Mouse (Mus musculus) embryonic facial prominence, embryonic 10.5 days (tissue): Measurements from ENCODE around the gene Rab12. TPM values are rescaled to one million over a fixed set of nuclear protein-coding genes. Genes with fewer than 3 reads are reported as not detected.
"Not testable (repeated sequence)": the region's sequence is repeated elsewhere in the genome, so short reads cannot be mapped to it uniquely, and the experiment has no call there.

Source experiments
- DNase-seq: peaks from one replicate; pipeline ENCODE4 v3.0.0-alpha.2; 2017; ENCODE audit warnings: low spot score
- H3K27ac ChIP-seq: fragments of 300-500 bp; sonication (generic); replicated peaks from 2 replicates; pipeline ENCODE4 v1.5.1; 2016; ENCODE audit warnings: mild to moderate bottlenecking
- H3K27me3 ChIP-seq: fragments of 300-500 bp; sonication (generic); replicated peaks from 2 replicates; pipeline ENCODE4 v1.6.1; 2016; ENCODE audit warnings: low read depth, mild to moderate bottlenecking; ENCODE audit not compliant: poor library complexity, severe bottlenecking
- H3K36me3 ChIP-seq: fragments of 300-500 bp; sonication (generic); replicated peaks from 2 replicates; pipeline ENCODE4 v1.6.1; 2016; ENCODE audit warnings: mild to moderate bottlenecking, moderate library complexity
- H3K4me1 ChIP-seq: fragments of 300-500 bp; sonication (generic); 2 replicates; pipeline ENCODE4 v1.6.1; 2016
- H3K4me3 ChIP-seq: fragments of 300-500 bp; sonication (generic); 2 replicates; pipeline ENCODE4 v1.5.1; 2016; ENCODE audit warnings: mild to moderate bottlenecking, moderate library complexity
- H3K9me3 ChIP-seq: fragments of 300-500 bp; sonication (generic); 2 replicates; pipeline ENCODE4 v1.6.1; 2016; ENCODE audit warnings: mild to moderate bottlenecking
- WGBS: fragments of 180-500 bp; shearing (Covaris S2); methylation state at CpG from one replicate; pipeline ENCODE4 v1.1.7; 2016; 5-methylcytosine and 5-hydroxymethylcytosine counted together
- polyA plus RNA-seq: library from polyadenylated mRNA; unstranded; fragments of >200 nt; fragmentation: Nextera tagmentation; extraction: Ambion mirVana; gene quantifications from 2 replicates; pipeline ENCODE4 v1.2.1, GENCODE M21; 2016

Rab12 gene
- 25.5 and 27.4 TPM in 2 replicates for polyA plus RNA-seq

- H3K36me3 ChIP-seq: peaks cover 16% of the 10 kb centered on the region
- peak within 1 kb of the TSS; percentile 100 for H3K4me3 ChIP-seq
- peak within 1 kb of the TSS; percentile 93 for H3K27ac ChIP-seq
- H3K4me1 ChIP-seq: peaks cover 24% of the 10 kb centered on the region
- peak; percentile 92 for DNase-seq
- H3K9me3 ChIP-seq: no peaks in the 10 kb centered on the region
- WGBS: 9% methylated on average over 71 of the region's 71 CpGs
- no peaks in the 10 kb centered on the region for H3K27me3 ChIP-seq
Measured at GRCm38 (mm10) chr17:66519554-66520553, at the start of gene Rab12. Rab12 (minus strand) TSS chr17:66519729.

- WGBS: 65% methylated on average over 7 of the region's 7 CpGs
- no peaks in the 10 kb centered on the region for H3K36me3 ChIP-seq
- H3K4me3 ChIP-seq: no peak overlapping the region
- peaks cover 4% of the 10 kb centered on the region; the same call in 1 of the 2 replicates for H3K4me1 ChIP-seq
- H3K27ac ChIP-seq: no peak overlapping the region
- no peaks in the 10 kb centered on the region for H3K27me3 ChIP-seq
- DNase-seq: peak; percentile 29
- no peaks in the 10 kb centered on the region for H3K9me3 ChIP-seq
Measured at GRCm38 (mm10) chr17:66564213-66564612, 44.7 kb upstream of the Rab12 start.

DNA sequence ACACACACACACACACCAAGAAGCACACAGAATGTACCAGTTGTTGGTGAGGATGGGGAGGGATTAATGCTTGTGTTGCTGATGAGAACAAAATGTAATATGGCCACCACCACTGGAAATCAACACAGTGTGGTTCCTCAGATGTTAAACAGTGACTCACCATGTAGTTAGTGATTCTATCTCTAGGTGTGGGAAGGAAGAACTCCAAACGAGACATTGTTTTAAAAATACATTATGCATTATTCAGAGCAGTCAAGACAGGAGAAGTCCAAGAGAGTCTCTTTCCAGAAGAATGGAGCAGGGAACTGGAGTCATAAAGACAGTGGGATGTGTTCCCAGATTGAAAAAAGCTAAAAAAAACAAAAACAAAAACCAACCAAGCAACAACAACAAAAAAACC, 44.0 kb upstream of the Rab12 start:
- H3K36me3 ChIP-seq: no peaks in the 10 kb centered on the region
- H3K4me3 ChIP-seq: no peak overlapping the region
- DNase-seq: no peak
- WGBS: 77% methylated on average over 1 of the region's 1 CpGs
- no peaks in the 10 kb centered on the region for H3K27me3 ChIP-seq
- no peaks in the 10 kb centered on the region for H3K9me3 ChIP-seq
- no peak overlapping the region for H3K27ac ChIP-seq
- peaks cover 4% of the 10 kb centered on the region; the same call in 1 of the 2 replicates for H3K4me1 ChIP-seq

- Histone ChIP-seq H3K4me3 (no peak overlapping the region), H3K4me1 (peaks cover 4% of the 10 kb centered on the region; the same call in 1 of the 2 replicates), H3K27ac (no peak overlapping the region), H3K27me3 (no peaks in the 10 kb centered on the region), H3K9me3 (no peaks in the 10 kb centered on the region), H3K36me3 (no peaks in the 10 kb centered on the region)
- no peak for DNase-seq
- 83% methylated on average over 2 of the region's 2 CpGs for WGBS
Measured at GRCm38 (mm10) chr17:66561380-66561779, 41.9 kb upstream of the Rab12 start.

GRCm38 (mm10) chr17:66558404-66559317, 39.1 kb upstream of the Rab12 start:
- no peaks in the 10 kb centered on the region for H3K27me3 ChIP-seq
- DNase-seq: no peak
- no peaks in the 10 kb centered on the region for H3K4me1 ChIP-seq
- no peaks in the 10 kb centered on the region for H3K36me3 ChIP-seq
- 92% methylated on average over 17 of the region's 17 CpGs for WGBS
- no peak overlapping the region for H3K27ac ChIP-seq
- H3K9me3 ChIP-seq: no peaks in the 10 kb centered on the region
- no peak overlapping the region for H3K4me3 ChIP-seq

GRCm38 (mm10) chr17:66552690-66553089, 33.2 kb upstream of the Rab12 start:
- H3K9me3 ChIP-seq: peaks cover 5% of the 10 kb centered on the region; the same call in 1 of the 2 replicates
- no peak overlapping the region for H3K4me3 ChIP-seq
- no peaks in the 10 kb centered on the region for H3K4me1 ChIP-seq
- H3K36me3 ChIP-seq: no peaks in the 10 kb centered on the region
- 77% methylated on average over 4 of the region's 4 CpGs for WGBS
- no peak for DNase-seq
- no peak overlapping the region for H3K27ac ChIP-seq
- H3K27me3 ChIP-seq: no peaks in the 10 kb centered on the region

- 90% methylated on average over 5 of the region's 5 CpGs for WGBS
- Histone ChIP-seq H3K27me3 (no peaks in the 10 kb centered on the region), H3K36me3 (no peaks in the 10 kb centered on the region)
Measured at GRCm38 (mm10) chr17:66550486-66550885, 31.0 kb upstream of the Rab12 start.

GRCm38 (mm10) chr17:66532285-66532684, 12.8 kb upstream of the Rab12 start:
- WGBS: 90% methylated on average over 1 of the region's 1 CpGs
- H3K4me3 ChIP-seq: no peak overlapping the region
- H3K27ac ChIP-seq: no peak overlapping the region
- H3K9me3 ChIP-seq: 0 out of 2 replicates have a peak, but pooled peaks cover 6% of the 10 kb centered on the region
- no peak for DNase-seq
- no peaks in the 10 kb centered on the region for H3K4me1 ChIP-seq
- H3K36me3 ChIP-seq: no peaks in the 10 kb centered on the region
- H3K27me3 ChIP-seq: no peaks in the 10 kb centered on the region

More at GRCm38 (mm10) chr17:66550486-66550885, 31.0 kb upstream of the Rab12 start:
- no peak overlapping the region for H3K4me3 ChIP-seq
- H3K9me3 ChIP-seq: peaks cover 5% of the 10 kb centered on the region; the same call in 1 of the 2 replicates
- no peak for DNase-seq
- H3K4me1 ChIP-seq: no peaks in the 10 kb centered on the region
- no peak overlapping the region for H3K27ac ChIP-seq

- Histone ChIP-seq H3K27me3 (no peaks in the 10 kb centered on the region), H3K36me3 (no peaks in the 10 kb centered on the region), H3K9me3 (no peaks in the 10 kb centered on the region), H3K4me1 (peaks cover 12% of the 10 kb centered on the region), H3K27ac (no peak overlapping the region), H3K4me3 (no peak overlapping the region)
- 78% methylated on average over 5 of the region's 5 CpGs for WGBS
- DNase-seq: no peak
Measured at GRCm38 (mm10) chr17:66523396-66523795, 3.9 kb upstream of the Rab12 start.

DNA sequence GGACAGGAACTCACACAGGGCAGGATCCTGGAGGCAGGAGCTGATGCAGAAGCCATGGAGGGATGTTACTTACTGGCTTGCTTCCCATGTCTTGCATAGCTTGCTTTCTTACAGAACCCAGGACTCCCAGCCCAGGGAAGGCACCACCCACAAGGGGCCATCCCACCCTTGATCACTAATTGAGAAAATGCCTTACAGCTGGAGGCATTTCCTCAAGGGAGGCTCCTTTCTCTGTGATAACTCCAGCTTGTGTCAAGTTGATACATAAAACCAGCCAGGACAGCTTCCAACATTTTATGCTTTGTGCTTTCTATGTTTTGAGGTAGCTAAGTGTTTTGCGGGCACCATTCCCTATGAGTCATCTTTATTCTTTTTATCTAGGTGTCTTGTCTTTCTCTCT, 3.1 kb upstream of the Rab12 start:
- H3K36me3 ChIP-seq, DNase-seq, H3K9me3 ChIP-seq, H3K27me3 ChIP-seq, H3K27ac ChIP-seq, H3K4me3 ChIP-seq: not testable (repeated sequence)
- H3K4me1 ChIP-seq: peaks cover 17% of the 10 kb centered on the region
- WGBS: 100% methylated on average over 1 of the region's 1 CpGs

GRCm38 (mm10) chr17:66518877-66519553, 514 bp downstream of the Rab12 start:
- Histone ChIP-seq H3K4me1 (peaks cover 24% of the 10 kb centered on the region), H3K27ac (peak overlapping the region; percentile 93), H3K4me3 (peak overlapping the region; percentile 100), H3K27me3 (no peaks in the 10 kb centered on the region), H3K9me3 (no peaks in the 10 kb centered on the region), H3K36me3 (peaks cover 23% of the 10 kb centered on the region)
- peak; percentile 42 for DNase-seq
- WGBS: under 1% methylated on average over 57 of the region's 57 CpGs

- Histone ChIP-seq H3K4me1 (peaks cover 26% of the 10 kb centered on the region), H3K27ac (no peak overlapping the region), H3K9me3 (no peaks in the 10 kb centered on the region), H3K4me3 (no peak overlapping the region), H3K27me3 (no peaks in the 10 kb centered on the region), H3K36me3 (peaks cover 40% of the 10 kb centered on the region)
- DNase-seq: no peak
- WGBS: 91% methylated on average over 4 of the region's 4 CpGs
Measured at GRCm38 (mm10) chr17:66516953-66517352, 2.6 kb downstream of the Rab12 start.
